Mouse (Mus musculus) embryonic facial prominence, embryonic 15.5 days (tissue): Measurements from ENCODE around the gene Cers5. TPM values are rescaled to one million over a fixed set of nuclear protein-coding genes. Genes with fewer than 3 reads are reported as not detected.

Source experiments
- ATAC-seq: fragments of 200-750 bp; cut with Nextera tagmentation; 2 replicates; pipeline ENCODE4 v1.8.0; 2017; ENCODE audit warnings: low read depth, moderate TSS enrichment; ENCODE audit not compliant: insufficient number of reproducible peaks, low FRiP score, low TSS enrichment
- H3K27ac ChIP-seq: fragments of 300-500 bp; sonication (generic); replicated peaks from 2 replicates; pipeline ENCODE4 v1.5.1; 2015; ENCODE audit warnings: mild to moderate bottlenecking, inconsistent platforms
- H3K27me3 ChIP-seq: fragments of 300-500 bp; sonication (generic); 2 replicates; pipeline ENCODE4 v1.6.1; 2015; ENCODE audit warnings: inconsistent platforms
- H3K36me3 ChIP-seq: fragments of 300-500 bp; sonication (generic); 2 replicates; pipeline ENCODE4 v1.6.1; 2015; ENCODE audit warnings: mild to moderate bottlenecking, inconsistent platforms
- H3K4me1 ChIP-seq: fragments of 300-500 bp; sonication (generic); 2 replicates; pipeline ENCODE4 v1.6.1; 2015; ENCODE audit warnings: inconsistent platforms
- H3K4me2 ChIP-seq: fragments of 300-500 bp; sonication (generic); replicated peaks from 2 replicates; pipeline ENCODE4 v1.6.1; 2015; ENCODE audit warnings: mild to moderate bottlenecking, inconsistent platforms
- H3K4me3 ChIP-seq: fragments of 300-500 bp; sonication (generic); replicated peaks from 2 replicates; pipeline ENCODE4 v1.5.1; 2015; ENCODE audit warnings: mild to moderate bottlenecking, inconsistent platforms
- H3K9ac ChIP-seq: fragments of 300-500 bp; sonication (generic); 2 replicates; pipeline ENCODE4 v1.6.1; 2015; ENCODE audit warnings: inconsistent platforms
- H3K9me3 ChIP-seq: fragments of 300-500 bp; sonication (generic); replicated peaks from 2 replicates; pipeline ENCODE4 v1.6.1; 2016; ENCODE audit warnings: inconsistent platforms
- WGBS: fragments of 180-500 bp; shearing (Covaris S2); methylation state at CpG from one replicate; pipeline ENCODE4 v1.1.7; 2015; 5-methylcytosine and 5-hydroxymethylcytosine counted together
- polyA plus RNA-seq: library from polyadenylated mRNA; unstranded; fragments of >200 nt; fragmentation: Nextera tagmentation; extraction: Ambion mirVana; gene quantifications from 2 replicates; pipeline ENCODE4 v1.2.1, GENCODE M21; 2015

Cers5 gene
- polyA plus RNA-seq, 1 experiment from 2014 or later, result 78.3 TPM

DNA sequence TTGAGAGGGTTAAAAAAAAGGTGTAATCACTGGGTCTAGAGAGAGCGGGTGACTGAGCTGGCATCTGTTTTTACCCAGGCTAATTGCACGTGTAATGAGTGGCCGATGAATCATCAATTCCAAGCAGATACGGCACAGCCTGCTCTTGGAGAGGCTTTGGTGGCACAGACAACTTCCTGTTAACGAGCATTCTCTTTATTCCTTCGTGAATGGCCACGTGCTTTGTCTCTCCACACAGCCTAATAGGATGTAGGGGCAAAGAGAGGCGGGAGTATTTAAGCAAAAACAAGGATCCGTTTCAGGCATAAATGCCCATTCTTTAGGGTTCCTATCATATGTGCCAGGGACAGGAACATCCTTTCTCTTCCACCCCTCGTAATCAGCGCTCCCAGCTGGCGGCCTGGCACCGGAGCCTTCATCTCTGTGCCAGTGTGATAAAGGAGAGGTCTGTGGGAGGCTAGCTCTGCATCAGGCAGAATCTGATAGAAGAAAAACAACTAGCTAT is 57.3 kb downstream of the Cers5 start:
- Histone ChIP-seq H3K9ac (no peak overlapping the region), H3K36me3 (peaks cover 45% of the 10 kb centered on the region), H3K4me3 (no peak overlapping the region), H3K4me2 (no peak overlapping the region), H3K27me3 (no peaks in the 10 kb centered on the region), H3K9me3 (no peaks in the 10 kb centered on the region), H3K4me1 (peaks cover 14% of the 10 kb centered on the region), H3K27ac (no peak overlapping the region)
- no peak for ATAC-seq
- WGBS, result 71% methylated on average over 13 of the region's 13 CpGs

DNA sequence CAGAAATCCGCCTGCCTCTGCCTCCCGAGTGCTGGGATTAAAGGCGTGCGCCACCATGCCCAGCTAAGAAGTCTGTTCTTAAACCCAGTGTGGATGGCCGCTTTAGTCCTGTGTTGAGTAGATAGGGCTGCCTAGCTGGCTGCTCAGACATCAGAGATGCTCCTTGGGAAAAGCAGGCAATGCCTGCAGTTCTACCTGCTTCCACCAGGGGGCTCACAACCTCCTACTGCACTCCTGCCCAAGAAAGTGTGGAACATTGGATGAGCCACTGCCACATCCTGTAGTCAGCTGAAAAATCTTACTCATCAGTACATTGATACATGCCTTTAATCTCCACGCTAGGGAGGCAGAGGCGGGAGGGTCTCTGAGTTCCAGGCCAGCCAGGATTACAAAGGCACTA is 57.8 kb downstream of the Cers5 start:
- Histone ChIP-seq H3K36me3 (peaks cover 50% of the 10 kb centered on the region), H3K4me2 (no peak overlapping the region), H3K4me3 (no peak overlapping the region), H3K27ac (no peak overlapping the region), H3K9ac (no peak overlapping the region), H3K4me1 (peaks cover 14% of the 10 kb centered on the region), H3K9me3 (no peaks in the 10 kb centered on the region), H3K27me3 (no peaks in the 10 kb centered on the region)
- no peak for ATAC-seq
- 51% methylated on average over 7 of the region's 7 CpGs for WGBS

DNA sequence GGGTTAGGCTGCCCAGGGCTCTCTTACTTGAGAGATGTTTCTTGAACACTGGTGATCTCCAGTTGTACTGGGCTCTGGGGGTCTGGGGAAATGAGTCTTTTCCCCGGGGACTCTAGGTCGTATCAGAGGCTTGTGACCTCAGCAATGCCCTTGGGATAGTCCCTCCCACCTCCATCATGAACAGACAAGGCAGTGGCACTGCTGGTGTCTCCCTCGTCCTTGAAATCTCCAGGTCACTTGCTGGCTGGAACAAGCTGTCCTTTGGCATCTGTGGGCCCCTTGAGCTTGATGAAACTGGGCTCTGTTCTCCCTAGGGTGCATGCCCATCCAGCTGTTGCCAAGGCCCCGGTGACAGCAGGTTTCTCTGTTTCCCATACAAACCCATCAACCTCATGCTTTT is 58.5 kb downstream of the Cers5 start:
- no peak for ATAC-seq
- H3K27me3 ChIP-seq, result no peaks in the 10 kb centered on the region
- no peak overlapping the region for H3K27ac ChIP-seq
- no peak overlapping the region for H3K9ac ChIP-seq
- no peak overlapping the region for H3K4me2 ChIP-seq
- 71% methylated on average over 4 of the region's 4 CpGs for WGBS
- no peak overlapping the region for H3K4me3 ChIP-seq
- H3K4me1 ChIP-seq, result peaks cover 14% of the 10 kb centered on the region
- no peaks in the 10 kb centered on the region for H3K9me3 ChIP-seq
- peaks cover 57% of the 10 kb centered on the region for H3K36me3 ChIP-seq

DNA sequence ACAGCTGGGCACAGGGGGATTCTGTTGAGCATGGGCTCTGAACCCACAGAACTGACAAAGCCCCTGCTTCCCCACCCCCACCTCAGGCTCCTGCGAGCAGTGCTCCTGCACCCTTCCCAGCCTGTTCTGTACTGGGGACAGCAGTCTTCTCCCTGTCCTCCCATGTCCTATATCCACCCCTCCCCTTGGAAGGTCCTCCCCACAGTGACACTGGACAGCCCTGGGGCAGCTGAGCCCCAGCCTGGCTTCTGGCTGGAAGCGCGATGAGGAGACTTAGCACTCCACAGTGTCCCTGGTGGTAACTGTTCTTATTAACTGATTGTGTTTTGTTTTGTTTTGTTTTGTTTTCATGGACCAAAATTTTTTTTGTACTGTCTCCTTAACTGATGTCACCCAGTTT is 59.1 kb downstream of the Cers5 start:
- no peaks in the 10 kb centered on the region for H3K9me3 ChIP-seq
- no peaks in the 10 kb centered on the region for H3K27me3 ChIP-seq
- H3K36me3 ChIP-seq, result peaks cover 63% of the 10 kb centered on the region
- 82% methylated on average over 3 of the region's 3 CpGs for WGBS
- H3K4me2 ChIP-seq, result no peak overlapping the region
- H3K9ac ChIP-seq, result no peak overlapping the region
- H3K27ac ChIP-seq, result no peak overlapping the region
- H3K4me1 ChIP-seq, result peaks cover 14% of the 10 kb centered on the region
- no peak for ATAC-seq
- no peak overlapping the region for H3K4me3 ChIP-seq

DNA sequence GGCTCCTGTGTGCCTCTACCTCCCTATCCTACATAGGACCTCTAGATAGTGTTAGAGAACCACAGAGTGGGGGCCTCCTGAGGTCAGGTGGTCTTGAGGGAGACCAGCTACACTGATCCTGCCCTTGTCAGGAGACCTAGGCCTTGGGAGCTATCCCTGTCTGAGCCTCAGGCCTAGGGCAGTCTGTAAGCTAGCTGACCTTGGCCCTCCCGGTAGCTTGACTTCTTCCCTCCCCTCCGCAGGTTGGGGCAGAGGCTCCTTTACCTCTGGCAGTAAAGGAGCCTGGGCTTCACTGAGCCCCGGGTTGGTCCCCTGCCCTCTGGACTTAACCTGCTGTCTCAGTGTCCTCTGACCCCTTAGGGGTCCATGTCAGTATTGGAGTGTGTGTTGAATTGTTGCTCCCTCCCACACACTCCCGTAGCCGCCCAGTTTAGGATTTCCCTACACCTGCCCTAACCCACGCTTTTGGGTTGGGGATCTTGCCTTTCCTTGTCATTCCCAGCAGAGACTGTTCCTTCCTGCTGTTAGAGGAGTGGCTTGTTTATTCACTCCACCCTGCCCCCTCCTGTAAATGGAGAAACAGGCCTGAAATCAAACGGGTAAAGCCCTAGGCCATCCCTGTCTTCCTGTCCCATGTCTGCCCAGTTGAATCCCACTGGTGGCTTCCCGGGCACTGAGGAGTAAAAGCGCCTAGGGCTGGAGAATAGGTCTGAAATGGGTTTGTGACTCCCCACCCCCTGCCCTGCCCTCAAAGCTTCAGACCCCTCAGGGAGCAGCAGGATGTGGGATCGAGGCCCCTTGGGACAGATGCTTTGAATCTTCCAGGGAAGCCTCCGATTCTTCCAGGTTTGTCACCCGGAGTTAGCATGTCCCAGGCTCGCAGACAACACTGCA is 59.8 kb downstream of the Cers5 start:
- no peak overlapping the region for H3K4me3 ChIP-seq
- H3K4me1 ChIP-seq, result peaks cover 14% of the 10 kb centered on the region
- H3K9me3 ChIP-seq, result no peaks in the 10 kb centered on the region
- H3K9ac ChIP-seq, result no peak overlapping the region
- H3K27ac ChIP-seq, result no peak overlapping the region
- no peak for ATAC-seq
- 55% methylated on average over 13 of the region's 13 CpGs for WGBS
- H3K27me3 ChIP-seq, result no peaks in the 10 kb centered on the region
- H3K36me3 ChIP-seq, result peaks cover 68% of the 10 kb centered on the region
- no peak overlapping the region for H3K4me2 ChIP-seq

DNA sequence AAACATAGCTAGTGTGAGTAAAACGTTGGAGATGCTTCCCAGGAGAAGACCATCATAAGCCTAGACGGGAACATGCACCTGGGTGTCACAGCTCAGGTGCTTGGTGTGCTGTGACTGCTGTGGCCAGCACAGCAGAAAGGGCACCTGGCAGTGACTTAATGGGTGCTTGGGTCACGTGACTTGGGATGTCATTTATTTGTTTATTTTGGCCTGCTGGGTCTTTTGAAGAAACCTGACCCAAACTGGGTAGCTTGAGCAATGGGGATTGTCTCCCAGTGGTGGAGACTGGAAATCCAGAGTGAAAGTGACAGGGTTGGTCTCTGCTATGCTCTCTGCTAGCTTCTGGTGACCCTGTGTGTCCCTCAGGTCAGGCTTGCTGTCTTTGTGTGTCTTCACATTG is 61.2 kb downstream of the Cers5 start:
- no peak overlapping the region for H3K4me3 ChIP-seq
- no peaks in the 10 kb centered on the region for H3K27me3 ChIP-seq
- peaks cover 79% of the 10 kb centered on the region for H3K36me3 ChIP-seq
- H3K4me2 ChIP-seq, result no peak overlapping the region
- 70% methylated on average over 3 of the region's 3 CpGs for WGBS
- no peaks in the 10 kb centered on the region for H3K9me3 ChIP-seq
- H3K27ac ChIP-seq, result no peak overlapping the region
- no peak for ATAC-seq
- no peak overlapping the region for H3K9ac ChIP-seq
- H3K4me1 ChIP-seq, result 0 out of 2 replicates have a peak, but pooled peaks cover 8% of the 10 kb centered on the region

DNA sequence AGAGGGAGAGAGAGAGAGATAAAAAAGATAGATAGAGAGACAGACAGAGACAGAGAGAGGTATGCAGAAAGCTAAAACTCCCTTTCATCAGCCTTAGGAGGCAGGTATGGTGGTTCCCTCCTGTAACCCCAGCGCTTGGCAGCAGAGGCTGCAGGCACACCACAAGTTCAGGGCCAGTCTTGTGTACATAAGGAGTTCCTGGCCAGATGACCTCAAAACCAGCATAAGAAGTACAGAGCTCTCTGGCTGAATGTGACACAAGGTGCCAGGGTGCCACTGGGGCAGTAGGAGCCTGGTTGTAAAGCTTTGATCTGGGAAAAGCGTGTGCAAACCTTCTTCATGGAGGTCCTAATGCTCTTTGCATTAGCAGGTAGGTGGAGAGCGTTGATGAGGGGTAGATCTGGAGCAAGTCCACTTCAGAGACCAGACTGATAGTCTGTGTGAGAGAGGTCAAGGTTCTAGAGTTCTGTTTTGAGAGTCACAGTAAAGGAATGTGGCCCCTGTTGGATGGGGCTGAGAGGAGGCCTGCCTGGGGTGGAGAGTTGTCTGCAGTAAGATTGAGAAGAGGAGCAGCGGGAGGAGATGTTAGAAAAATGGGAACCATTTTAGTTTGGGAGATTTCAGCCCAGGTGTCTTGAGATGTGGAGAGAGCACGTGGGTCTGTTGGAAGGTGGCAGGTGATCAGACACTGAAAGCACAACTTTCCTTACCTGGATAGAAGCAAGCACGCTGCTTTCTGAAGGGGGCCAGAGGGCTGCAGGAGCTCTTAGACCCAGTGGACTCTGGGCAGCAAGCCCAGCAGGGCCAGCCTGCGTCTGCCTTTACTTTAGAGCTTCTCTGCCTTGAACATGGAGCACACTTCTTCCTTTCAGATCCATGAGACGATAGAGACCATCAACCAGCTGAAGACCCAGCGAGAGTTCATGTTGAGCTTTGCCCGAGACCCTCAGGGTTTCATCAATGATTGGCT is 62.2 kb downstream of the Cers5 start:
- WGBS, result 88% methylated on average over 10 of the region's 10 CpGs
- Histone ChIP-seq H3K9ac (no peak overlapping the region), H3K27me3 (no peaks in the 10 kb centered on the region), H3K4me1 (0 out of 2 replicates have a peak, but pooled peaks cover 5% of the 10 kb centered on the region), H3K36me3 (peaks cover 85% of the 10 kb centered on the region), H3K4me3 (no peak overlapping the region), H3K9me3 (no peaks in the 10 kb centered on the region), H3K4me2 (no peak overlapping the region), H3K27ac (no peak overlapping the region)
- ATAC-seq, result no peak

DNA sequence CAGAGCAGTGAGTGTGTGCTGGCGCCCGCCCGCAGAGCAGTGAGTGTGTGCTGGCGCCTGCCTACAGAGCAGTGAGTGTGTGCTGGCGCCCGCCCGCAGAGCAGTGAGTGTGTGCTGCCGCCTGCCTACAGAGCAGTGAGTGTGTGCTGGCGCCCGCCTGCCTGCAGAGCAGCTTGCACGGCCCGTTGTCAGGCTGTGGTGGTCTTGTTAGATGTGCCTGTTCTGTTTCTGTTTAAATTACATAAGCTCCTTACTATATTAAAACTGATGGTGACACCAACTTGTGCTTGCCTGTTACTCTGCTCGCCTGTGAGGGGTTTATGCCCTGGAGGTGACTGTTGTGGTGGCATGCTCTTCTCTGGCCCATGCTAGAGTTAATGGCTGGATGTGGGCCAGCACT is 64.5 kb downstream of the Cers5 start:
- peaks cover 16% of the 10 kb centered on the region for H3K4me1 ChIP-seq
- H3K4me3 ChIP-seq, result no peak overlapping the region
- no peak overlapping the region for H3K4me2 ChIP-seq
- WGBS, result 92% methylated on average over 13 of the region's 13 CpGs
- H3K27ac ChIP-seq, result no peak overlapping the region
- peaks cover 76% of the 10 kb centered on the region for H3K36me3 ChIP-seq
- no peaks in the 10 kb centered on the region for H3K9me3 ChIP-seq
- no peak overlapping the region for H3K9ac ChIP-seq
- no peak for ATAC-seq
- no peaks in the 10 kb centered on the region for H3K27me3 ChIP-seq

DNA sequence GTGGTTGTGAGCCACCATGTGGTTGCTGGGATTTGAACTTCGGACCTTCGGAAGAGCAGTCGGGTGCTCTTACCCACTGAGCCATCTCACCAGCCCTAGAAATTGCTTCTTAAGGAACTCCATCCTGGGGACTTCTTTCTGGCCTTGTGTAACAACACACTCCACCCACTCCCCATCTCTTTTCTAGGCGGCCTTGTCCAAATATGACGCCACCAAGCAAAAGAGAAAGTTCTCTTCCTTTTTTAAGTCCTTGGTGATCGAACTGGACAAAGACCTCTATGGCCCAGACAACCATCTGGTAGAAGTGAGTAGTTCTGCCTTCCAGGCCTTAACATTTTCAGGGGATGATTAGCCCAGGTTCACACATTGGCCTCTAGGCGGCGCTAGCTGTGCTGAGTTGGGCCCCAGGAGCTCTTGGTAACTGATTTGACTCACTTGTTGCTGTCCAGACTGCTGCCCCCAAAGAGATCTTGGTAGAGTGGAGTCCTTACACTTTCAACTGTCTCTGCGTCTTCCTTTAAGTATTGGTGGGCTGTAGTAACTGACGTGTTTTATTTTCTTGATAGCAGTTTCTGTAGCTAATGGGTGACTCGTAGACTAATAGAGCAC is 67.1 kb downstream of the Cers5 start, which contains the start of gene Gm17349:
Gm17349 (minus strand) TSS at position 51 of the 609 bp plus-strand sequence.
- no peaks in the 10 kb centered on the region for H3K9me3 ChIP-seq
- 67% methylated on average over 11 of the region's 11 CpGs for WGBS
- no peak for ATAC-seq
- H3K36me3 ChIP-seq, result peaks cover 50% of the 10 kb centered on the region
- H3K9ac ChIP-seq, result peak within 1 kb of the TSS; percentile 6; the same call in 1 of the 2 replicates
- H3K4me3 ChIP-seq, result peak within 1 kb of the TSS; percentile 13; the same call in 1 of the 2 replicates
- peaks cover 34% of the 10 kb centered on the region for H3K4me1 ChIP-seq
- peak within 1 kb of the TSS; percentile 55; the same call in 1 of the 2 replicates for H3K27ac ChIP-seq
- H3K4me2 ChIP-seq, result peak within 1 kb of the TSS; percentile 59; the same call in 1 of the 2 replicates
- H3K27me3 ChIP-seq, result no peaks in the 10 kb centered on the region

DNA sequence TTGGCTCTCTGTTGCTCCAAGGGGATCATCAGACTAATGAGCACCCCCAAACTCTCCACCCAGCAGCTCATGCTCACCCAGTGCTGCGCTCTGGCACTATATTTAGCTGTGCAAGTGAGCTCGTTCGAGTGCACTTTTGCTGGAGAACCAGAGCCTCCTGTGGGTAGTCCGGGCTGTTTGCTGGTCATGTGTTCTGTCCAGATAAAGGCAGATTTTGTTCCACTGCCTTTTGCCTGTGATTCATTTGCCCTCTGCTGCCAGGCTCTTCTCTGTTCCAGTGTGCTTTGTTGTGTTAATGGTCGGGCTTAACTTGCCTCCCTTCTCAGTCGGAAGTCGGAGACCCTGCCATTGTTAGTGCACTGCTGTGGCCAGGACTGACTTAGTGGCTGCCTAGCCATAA is 67.8 kb downstream of the Cers5 start:
- Histone ChIP-seq H3K4me2 (peak overlapping the region; percentile 59; the same call in 1 of the 2 replicates), H3K27ac (peak overlapping the region; percentile 55; the same call in 1 of the 2 replicates), H3K27me3 (no peaks in the 10 kb centered on the region), H3K4me3 (no peak overlapping the region), H3K9ac (peak overlapping the region; percentile 6; the same call in 1 of the 2 replicates), H3K36me3 (peaks cover 43% of the 10 kb centered on the region), H3K4me1 (peaks cover 35% of the 10 kb centered on the region), H3K9me3 (no peaks in the 10 kb centered on the region)
- whole genome bisulfite sequencing, result 58% methylated on average over 7 of the region's 7 CpGs
- no peak for ATAC-seq
